Mouse (Mus musculus) embryo, embryonic 11 days (tissue): Measurements from ENCODE around the gene Atp23.

Source experiments
- DNase-seq: peaks from one replicate; pipeline ENCODE4 v3.0.0-alpha.2; 2015

Atp23 gene

GRCm38 (mm10) chr10:126900821-126901487, at the start of gene Atp23:
TSS of gene Atp23 (minus strand) at chr10:126901355.
- peak; percentile 92 for DNase-seq

- DNase-seq: no peak
Observed at GRCm38 (mm10) chr10:126950572-126950971, 49.4 kb upstream of the Atp23 start.

DNA sequence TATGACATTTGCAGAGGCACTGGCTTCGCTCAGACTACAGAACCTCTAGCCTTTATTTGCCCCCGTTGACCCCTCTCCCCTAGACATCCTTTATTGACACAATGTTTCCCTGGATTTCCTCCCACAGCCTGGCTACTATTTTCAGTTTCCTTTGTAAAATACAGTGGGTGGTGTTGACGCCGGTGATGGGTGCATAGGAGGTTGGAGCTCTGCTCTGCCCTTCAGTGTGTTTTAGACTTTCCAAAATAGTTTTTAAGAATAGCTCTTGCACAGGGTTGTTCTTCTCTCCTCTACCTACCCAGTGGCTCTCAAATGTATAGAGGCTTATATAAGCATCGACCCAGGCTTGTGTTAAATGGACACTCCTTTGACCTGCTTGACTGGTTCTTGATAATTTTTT, 48.7 kb upstream of the Atp23 start:
- DNase-seq: no peak

- DNase-seq: no peak
Observed at GRCm38 (mm10) chr10:126945531-126945930, 44.4 kb upstream of the Atp23 start.

GRCm38 (mm10) chr10:126940949-126941348, 39.8 kb upstream of the Atp23 start:
- DNase-seq: no peak

DNA sequence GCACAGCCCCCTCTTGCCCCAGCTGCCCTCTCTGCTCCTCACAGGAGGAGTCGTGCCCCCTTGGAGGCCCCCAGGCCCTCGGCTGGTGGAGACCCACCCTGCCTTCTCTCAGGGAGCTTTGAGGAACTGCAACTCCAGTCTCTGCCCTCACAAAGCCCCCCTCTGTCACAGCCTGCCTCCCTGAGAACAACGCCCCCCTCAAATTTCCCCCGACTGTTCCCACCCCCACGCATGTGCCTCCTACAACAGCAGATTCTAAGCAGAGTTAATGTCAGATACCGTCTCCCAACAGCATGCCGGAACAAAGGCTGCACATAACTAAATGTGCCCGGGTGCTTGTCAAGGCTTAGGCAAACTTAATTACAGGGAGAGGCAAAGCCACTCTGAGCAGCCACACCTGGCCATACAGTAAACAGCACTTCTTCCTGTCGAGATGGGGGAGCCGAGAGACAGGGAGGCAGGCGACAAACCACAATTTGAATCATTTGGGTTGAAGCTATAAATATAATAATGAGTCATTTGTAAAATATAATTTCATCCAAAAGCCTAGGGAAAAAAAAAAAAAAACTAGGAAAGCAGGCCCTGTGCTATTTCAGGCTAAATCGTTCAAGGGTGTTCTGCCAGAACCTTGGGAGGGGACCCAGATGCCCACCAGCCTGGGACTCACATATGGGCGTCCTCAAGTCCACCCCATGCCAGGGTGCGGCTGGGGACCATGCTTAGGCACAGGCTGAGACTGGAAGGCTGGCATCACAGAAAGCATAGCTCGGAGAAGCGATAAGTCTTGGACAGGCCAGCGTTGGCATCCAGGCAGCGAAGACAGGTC, 34.6 kb upstream of the Atp23 start:
- no peak for DNase-seq

DNA sequence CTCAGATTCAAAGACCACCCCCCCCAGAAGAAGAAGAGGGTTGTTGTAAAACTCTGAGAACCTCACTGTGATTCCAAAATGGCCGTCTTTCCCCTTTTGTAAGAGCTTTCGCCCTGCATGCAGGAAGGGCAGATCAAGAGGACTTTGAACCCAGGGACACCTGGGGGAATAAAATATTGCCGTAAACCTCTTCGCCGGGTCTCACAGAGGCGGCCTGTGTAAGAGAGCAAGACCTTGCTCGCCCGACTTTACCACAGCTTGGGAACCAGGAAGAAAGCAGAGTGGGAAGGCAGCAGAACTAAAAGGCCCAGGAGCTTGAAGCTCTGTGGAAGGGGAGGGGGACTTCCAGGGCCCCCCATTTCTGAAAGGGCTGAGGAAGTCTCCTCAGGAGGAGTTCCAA, 34.0 kb upstream of the Atp23 start:
- no peak for DNase-seq

- no peak for DNase-seq
Observed at GRCm38 (mm10) chr10:126934561-126934960, 33.4 kb upstream of the Atp23 start.

DNA sequence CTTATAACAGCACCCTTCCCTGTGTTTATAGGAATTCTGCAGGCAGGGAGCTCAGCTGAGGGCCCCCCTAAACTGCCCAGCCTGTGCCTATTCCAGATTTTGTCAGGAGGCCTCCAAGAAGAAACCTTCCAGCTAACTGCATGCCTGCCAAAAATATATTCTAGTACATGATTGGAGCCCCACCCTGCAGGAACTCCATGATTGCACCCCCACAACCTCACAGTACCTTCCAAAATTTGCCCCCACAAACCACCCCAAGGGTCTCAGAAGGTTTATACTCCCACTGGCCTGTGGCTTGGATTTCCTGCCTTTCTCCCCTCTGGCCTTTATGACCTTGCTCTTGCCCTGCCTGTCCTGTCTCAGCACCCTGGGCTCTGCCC, 30.6 kb upstream of the Atp23 start:
- DNase-seq: no peak

DNA sequence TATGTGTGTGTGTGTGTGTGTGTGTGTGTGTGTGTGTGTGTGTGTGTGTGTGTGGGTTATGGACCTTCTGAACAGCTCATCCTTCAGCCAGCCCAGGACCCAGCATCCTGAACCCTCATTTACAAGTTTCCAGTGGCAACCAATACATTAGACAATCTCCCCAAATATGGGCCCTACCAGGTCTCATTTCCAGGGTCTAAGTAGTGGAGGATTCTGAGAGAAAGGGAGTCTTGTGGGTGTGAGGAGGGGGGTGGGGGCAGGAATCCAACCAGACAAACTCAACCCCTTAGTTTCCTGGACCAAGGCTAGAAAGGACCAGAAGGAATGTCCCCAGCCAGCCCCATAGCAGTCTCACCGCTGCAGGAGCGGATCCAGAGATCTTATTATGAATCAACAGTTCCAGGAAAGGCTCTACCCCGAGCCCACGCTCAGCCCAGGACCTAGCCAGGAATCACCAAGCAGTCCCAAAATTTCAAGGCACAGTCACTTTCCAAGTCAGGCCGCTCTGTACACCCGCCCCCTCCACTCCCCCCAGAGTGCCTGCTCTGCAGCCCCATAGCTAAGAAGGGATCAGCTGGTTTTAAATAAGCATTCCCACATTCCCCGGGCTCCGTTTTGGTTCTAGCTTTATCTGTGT, 30.1 kb upstream of the Atp23 start:
- DNase-seq: no peak

DNA sequence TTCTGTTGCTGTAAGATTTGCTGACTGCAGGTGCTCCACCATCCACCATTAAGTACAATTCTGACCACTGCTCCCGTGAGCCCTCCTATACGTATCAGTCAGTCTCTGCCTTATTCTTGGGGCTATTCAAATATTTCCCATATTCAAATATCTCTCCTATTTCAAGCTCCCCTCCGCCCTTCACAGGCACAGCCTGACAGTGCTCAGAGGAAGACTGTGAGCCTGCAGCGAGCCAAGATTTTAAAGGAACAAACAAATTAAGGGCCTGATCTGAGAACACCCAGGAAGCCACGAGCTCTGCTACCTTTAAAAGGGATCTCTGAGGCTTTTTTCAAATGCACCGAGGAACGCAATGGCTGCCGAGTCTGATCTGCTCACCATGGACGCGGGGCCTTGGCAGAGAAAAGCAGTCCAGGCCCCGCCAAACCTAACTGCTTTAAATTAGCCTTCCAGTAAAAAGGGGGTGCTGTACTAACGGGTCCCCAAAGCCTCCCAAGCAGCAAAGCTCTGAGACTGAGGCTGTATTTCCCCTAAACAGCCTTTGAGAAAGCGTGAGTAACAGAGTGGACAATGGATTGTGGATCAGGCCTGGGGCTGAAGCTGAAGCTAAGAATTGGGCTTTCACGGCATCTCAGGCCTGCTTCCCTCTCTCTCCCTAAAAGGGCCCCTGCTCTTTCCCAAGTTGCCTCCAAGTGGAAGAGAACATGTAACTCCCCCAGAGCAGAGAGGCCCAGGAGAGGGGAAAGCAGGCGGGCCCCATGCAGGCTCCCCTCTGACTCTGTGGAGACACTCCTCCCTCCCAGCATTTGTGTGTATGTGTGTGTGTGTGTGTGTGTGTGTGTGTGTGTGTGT, 29.3 kb upstream of the Atp23 start:
- peak; percentile 55 for DNase-seq

DNA sequence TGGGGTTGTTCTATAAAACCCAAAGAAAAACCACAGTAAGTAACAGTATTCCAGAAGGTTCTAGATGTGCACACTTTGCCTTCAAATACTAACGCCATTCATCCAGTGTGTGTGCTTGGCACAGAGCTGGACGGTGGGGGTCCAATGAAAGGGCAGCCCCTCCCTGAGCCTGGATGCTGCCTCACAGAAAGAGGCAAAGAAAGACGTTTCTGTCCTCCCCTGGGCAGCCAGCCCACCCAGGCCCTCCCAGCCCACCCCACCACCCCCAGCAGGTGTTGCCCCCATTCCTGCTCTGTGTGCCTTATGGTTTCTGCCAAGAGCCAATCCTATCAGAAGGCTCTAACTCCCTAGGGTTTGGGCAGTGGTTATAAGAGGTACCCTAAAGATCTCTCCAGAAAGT, 28.4 kb upstream of the Atp23 start:
- DNase-seq: no peak

- DNase-seq: no peak
Observed at GRCm38 (mm10) chr10:126928819-126929206, 27.7 kb upstream of the Atp23 start.

GRCm38 (mm10) chr10:126928011-126928818, 27.1 kb upstream of the Atp23 start:
- DNase-seq: peak; percentile 90

DNA sequence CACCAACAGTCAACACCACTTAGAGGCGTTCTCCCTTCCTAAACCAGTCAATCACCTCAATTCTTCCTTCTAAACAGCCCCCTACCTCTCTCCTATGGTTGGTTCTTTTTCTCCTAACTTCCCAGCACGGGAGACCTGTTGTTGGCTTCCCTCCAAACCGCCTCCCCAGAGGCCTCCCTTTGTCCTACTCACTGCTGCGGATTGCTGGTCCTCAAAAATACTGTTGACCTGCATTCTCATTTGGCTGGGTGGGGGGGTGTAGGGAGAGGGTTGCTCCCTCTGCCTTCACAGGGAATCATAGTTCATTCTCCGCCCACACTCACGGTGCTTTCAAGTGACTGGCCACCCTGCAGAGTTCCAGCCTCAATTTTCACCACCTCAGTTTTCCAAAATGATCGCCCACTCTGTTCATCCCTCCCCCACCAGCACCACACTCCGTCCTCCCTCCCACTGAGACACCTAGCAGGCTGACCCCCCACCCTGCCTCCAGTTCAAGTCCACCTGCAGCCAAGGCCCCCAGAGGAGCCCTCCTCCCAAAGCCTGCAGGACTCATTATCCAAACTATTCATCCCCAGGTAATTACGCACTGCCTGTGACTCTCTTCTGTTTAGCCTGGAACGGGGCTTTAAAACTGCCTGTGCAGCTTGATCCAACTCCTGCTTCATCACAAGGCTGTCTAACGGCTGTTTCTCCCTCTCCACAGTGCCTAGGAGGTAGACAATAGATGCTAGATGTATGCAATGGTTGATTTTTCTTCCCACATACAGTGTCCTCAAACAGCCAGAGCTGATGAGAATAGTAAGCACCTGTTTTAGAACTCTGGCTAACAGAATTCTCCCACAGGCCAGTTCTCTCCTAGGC, 26.2 kb upstream of the Atp23 start:
- no peak for DNase-seq

DNA sequence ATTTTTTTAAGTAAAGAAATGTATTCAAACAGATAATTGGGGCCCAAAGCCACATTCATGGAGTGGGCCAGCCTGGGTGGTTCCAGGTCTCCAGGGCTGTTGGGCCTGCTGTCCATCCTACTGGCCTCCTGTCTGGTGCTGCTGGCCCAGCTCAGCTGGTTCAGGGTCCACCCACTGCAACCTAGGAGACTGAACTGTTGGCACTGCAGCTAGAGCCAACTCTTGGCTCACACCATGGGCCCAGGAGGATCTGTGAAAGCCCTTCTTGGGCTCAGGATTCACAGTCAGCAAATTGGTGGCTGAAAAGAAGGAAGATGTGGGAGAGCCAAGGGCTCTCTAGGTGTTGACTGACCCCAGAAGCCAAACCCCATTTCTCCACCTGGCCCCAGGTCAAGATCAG, 24.2 kb upstream of the Atp23 start:
- DNase-seq: no peak

- DNase-seq: no peak
Observed at GRCm38 (mm10) chr10:126924087-126924486, 22.9 kb upstream of the Atp23 start.

- no peak for DNase-seq
Observed at GRCm38 (mm10) chr10:126920220-126920619, 19.1 kb upstream of the Atp23 start.

DNA sequence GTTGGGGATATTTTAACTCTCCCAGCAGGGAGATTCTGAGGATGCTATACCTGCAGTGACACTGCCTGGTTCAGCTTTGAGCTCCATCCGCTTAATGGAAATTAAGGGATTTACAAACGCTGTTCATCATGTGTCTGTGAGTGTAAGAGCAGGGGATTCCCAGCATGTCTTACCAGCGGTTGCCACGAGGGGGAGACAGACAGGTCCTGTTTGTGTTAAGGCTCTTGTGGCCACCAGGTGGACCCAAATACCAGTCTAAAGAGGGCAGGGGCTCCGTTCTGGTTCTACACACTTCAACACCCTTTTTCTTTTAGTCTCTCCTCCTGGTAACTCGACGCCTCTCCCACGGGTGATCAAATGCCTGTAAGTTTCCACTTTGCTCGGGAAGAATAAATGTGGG, 17.9 kb upstream of the Atp23 start:
- DNase-seq: peak; percentile 91

GRCm38 (mm10) chr10:126914288-126914687, 13.1 kb upstream of the Atp23 start:
- no peak for DNase-seq

GRCm38 (mm10) chr10:126911479-126911878, 10.3 kb upstream of the Atp23 start:
- no peak for DNase-seq
